Mouse (Mus musculus) neural tube, embryonic 13.5 days (tissue): ENCODE measurements around the gene Rasgef1a. TPM values are rescaled to one million over a fixed set of nuclear protein-coding genes. Genes with fewer than 3 reads are reported as not detected.

ENCODE experiments used
- ATAC-seq: fragments of 200-750 bp; cut with Nextera tagmentation; 2 replicates; pipeline ENCODE4 v1.8.0; 2017; ENCODE audit warnings: low read depth, mild to moderate bottlenecking, moderate TSS enrichment, moderate library complexity
- H3K27ac ChIP-seq: fragments of 300-500 bp; sonication (generic); replicated peaks from 2 replicates; pipeline ENCODE4 v1.5.1; 2015; ENCODE audit warnings: moderate library complexity, mild to moderate bottlenecking, inconsistent platforms
- H3K27me3 ChIP-seq: fragments of 300-500 bp; sonication (generic); 2 replicates; pipeline ENCODE4 v1.6.1; 2015; ENCODE audit warnings: mild to moderate bottlenecking, inconsistent platforms
- H3K36me3 ChIP-seq: fragments of 300-500 bp; sonication (generic); 2 replicates; pipeline ENCODE4 v1.6.1; 2015; ENCODE audit warnings: mild to moderate bottlenecking, inconsistent platforms
- H3K4me1 ChIP-seq: fragments of 300-500 bp; sonication (generic); replicated peaks from 2 replicates; pipeline ENCODE4 v1.6.1; 2015; ENCODE audit warnings: inconsistent platforms
- H3K4me2 ChIP-seq: fragments of 300-500 bp; sonication (generic); 2 replicates; pipeline ENCODE4 v1.6.1; 2015; ENCODE audit warnings: inconsistent platforms, mild to moderate bottlenecking, moderate library complexity
- H3K4me3 ChIP-seq: fragments of 300-500 bp; sonication (generic); 2 replicates; pipeline ENCODE4 v1.5.1; 2015; ENCODE audit warnings: mild to moderate bottlenecking, inconsistent platforms
- H3K9ac ChIP-seq: fragments of 300-500 bp; sonication (generic); 2 replicates; pipeline ENCODE4 v1.6.1; 2015; ENCODE audit warnings: moderate library complexity, mild to moderate bottlenecking, inconsistent platforms
- H3K9me3 ChIP-seq: fragments of 300-500 bp; sonication (generic); 2 replicates; pipeline ENCODE4 v1.6.1; 2016; ENCODE audit warnings: inconsistent platforms
- WGBS: fragments of 180-500 bp; shearing (Covaris S2); methylation state at CpG from one replicate; pipeline ENCODE4 v1.1.7; 2015; 5-methylcytosine and 5-hydroxymethylcytosine counted together
- polyA plus RNA-seq: library from polyadenylated mRNA; unstranded; fragments of >200 nt; fragmentation: Nextera tagmentation; extraction: Ambion mirVana; gene quantifications from 2 replicates; pipeline ENCODE4 v1.2.1, GENCODE M21; 2015

Gene Rasgef1a
- polyA plus RNA-seq, 1 experiment from 2014 or later: 0.88 TPM

DNA sequence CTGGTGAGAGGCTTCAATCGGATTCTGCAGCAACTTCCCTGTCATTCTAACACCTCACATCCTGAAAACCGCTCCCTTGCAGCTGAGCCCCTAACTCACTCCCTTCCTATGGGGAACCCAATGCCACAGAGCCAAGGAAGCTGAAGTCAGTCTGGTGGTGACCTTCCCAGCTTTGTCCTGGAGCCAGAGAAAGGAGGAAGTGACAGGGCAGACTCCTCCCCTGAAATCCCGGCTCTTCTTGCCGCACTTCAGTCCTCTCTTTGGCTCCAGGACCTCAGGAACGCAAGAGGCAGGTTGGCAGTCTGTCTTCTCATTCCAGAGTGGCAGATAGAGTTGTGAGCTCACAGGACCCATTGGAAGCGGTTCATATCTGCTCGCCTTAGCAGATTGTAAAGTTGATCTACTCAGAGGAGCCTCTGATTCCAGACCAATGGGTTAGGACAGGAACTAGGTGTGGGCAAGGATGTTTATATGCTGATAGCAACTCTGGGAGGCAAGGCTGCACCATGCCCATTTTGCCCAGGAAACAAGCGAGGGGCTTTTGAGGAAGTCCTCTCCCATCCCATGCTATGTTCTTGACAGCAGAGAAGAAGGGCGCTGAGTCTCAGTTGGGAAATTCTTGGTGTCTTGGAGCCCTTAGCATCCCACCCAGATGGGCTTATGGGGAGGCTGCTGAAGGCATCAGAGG is 25.0 kb downstream of the Rasgef1a start:
- Histone ChIP-seq H3K4me3 (no peak overlapping the region), H3K36me3 (no peaks in the 10 kb centered on the region), H3K4me1 (no peaks in the 10 kb centered on the region), H3K9me3 (no peaks in the 10 kb centered on the region), H3K9ac (no peak overlapping the region), H3K4me2 (no peak overlapping the region), H3K27ac (no peak overlapping the region), H3K27me3 (no peaks in the 10 kb centered on the region)
- WGBS: 84% methylated on average over 9 of the region's 9 CpGs
- no peak for ATAC-seq

DNA sequence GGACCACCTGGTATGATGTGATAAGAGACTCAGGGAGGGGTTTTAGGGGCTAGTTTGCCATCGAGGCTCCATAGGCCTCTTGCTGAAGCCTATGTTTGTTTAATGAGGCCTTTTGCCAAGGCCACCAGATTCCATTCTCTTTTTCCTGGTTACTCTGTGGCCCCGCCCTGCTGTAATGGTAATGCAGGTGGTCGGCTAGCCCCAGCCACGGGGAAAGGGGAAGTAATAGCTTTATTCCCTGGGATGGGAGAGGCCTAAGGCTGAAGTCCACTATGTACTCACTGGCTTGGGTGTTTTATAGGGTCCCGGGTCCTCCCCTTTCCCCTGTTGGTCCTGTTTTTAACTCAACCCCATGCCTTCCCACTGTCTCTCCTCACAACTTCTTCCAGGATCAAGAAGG is 25.6 kb downstream of the Rasgef1a start:
- Histone ChIP-seq H3K4me1 (no peaks in the 10 kb centered on the region), H3K9ac (no peak overlapping the region), H3K27me3 (no peaks in the 10 kb centered on the region), H3K4me2 (no peak overlapping the region), H3K9me3 (no peaks in the 10 kb centered on the region), H3K27ac (no peak overlapping the region), H3K36me3 (no peaks in the 10 kb centered on the region), H3K4me3 (no peak overlapping the region)
- no peak for ATAC-seq
- WGBS: 70% methylated on average over 5 of the region's 5 CpGs

DNA sequence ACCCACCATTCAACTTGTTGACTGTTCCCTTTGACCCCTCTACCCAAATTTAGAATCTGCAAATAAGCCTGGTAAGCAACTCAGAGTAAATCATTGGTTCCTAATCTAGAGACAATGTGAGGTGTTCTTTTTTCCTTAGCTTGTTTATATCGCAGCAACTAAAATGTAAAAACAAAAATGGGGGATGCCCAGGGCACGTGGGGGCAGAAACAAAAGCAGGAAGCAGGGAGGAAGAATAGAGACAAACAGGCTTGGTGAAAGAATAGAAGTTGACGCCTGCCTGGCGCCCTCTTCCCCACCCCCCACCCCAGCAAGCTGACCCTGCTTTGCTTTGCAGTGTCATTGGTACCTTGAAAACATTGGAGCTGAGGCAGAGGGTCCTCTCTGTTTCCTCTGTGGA is 33.9 kb downstream of the Rasgef1a start:
- H3K9ac ChIP-seq: no peak overlapping the region
- H3K4me1 ChIP-seq: no peaks in the 10 kb centered on the region
- no peaks in the 10 kb centered on the region for H3K27me3 ChIP-seq
- no peak for ATAC-seq
- H3K4me2 ChIP-seq: no peak overlapping the region
- no peaks in the 10 kb centered on the region for H3K36me3 ChIP-seq
- no peak overlapping the region for H3K27ac ChIP-seq
- 54% methylated on average over 4 of the region's 4 CpGs for WGBS
- no peaks in the 10 kb centered on the region for H3K9me3 ChIP-seq
- H3K4me3 ChIP-seq: no peak overlapping the region

DNA sequence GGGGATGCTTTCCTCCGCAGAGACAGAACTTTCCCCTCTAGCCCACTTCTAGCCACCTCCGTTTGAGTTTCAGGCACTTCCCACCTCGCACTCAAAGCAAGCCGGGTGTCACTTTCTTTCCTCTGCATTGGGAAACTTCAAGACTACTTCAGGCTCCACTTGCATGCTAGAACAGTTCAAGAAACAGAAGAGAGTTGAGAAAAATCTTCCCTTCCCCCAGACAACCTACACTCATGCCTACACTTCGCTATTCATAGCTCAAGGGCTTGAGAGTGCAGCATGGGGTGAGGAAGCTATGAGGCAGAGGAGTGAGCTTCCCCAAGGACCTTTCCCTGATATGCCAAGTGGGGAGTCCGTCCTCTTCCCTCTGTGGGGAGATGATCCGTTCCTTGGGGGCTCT is 34.7 kb downstream of the Rasgef1a start:
- no peak overlapping the region for H3K27ac ChIP-seq
- no peak overlapping the region for H3K4me2 ChIP-seq
- no peaks in the 10 kb centered on the region for H3K27me3 ChIP-seq
- no peaks in the 10 kb centered on the region for H3K4me1 ChIP-seq
- H3K9ac ChIP-seq: no peak overlapping the region
- ATAC-seq: no peak
- H3K9me3 ChIP-seq: no peaks in the 10 kb centered on the region
- H3K36me3 ChIP-seq: no peaks in the 10 kb centered on the region
- no peak overlapping the region for H3K4me3 ChIP-seq
- WGBS: 68% methylated on average over 7 of the region's 7 CpGs

DNA sequence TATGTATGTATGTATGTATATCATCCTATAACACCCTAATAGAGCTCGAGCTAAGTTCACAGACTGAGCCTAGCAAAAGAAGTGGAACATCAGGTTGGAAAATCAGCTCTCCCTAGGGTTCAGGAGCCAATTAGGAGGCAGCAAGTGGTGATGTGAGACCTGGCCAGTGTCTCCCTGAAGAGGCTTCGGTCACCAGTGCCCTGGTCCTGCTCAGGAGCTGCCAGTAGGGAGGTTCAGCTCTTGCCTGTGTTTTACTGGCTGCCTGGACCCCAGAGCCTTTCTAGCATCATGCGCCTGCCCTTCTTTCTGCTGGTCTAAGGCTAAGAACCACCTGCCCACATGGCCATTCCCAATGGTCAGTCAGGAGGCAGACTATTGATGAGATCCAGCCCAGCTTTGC is 35.3 kb downstream of the Rasgef1a start:
- Histone ChIP-seq H3K9ac (no peak overlapping the region), H3K4me3 (no peak overlapping the region)
- WGBS: 76% methylated on average over 3 of the region's 3 CpGs

DNA sequence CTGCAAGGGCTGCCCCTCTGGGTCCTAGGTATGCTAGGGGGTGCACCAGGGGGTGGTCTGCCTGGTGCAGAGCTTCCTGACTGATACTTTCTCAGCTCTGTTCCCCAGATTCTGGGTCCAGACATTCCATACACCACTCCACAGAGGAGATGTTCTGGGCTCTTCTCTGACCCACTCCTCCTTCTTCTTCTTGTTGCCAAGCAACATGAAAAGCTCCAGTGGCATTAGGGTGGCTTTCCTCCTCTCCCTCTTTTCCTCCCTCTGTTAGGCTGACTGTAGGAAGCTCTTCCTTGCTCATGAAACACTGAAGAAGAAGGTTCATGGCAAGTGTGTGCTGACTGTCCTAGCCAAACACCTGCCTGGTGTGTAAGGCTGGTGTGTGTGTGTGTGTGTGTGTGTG is 35.7 kb downstream of the Rasgef1a start:
- Histone ChIP-seq H3K36me3 (no peaks in the 10 kb centered on the region), H3K9me3 (no peaks in the 10 kb centered on the region), H3K27me3 (no peaks in the 10 kb centered on the region), H3K9ac (no peak overlapping the region), H3K27ac (no peak overlapping the region), H3K4me2 (no peak overlapping the region), H3K4me3 (no peak overlapping the region), H3K4me1 (no peaks in the 10 kb centered on the region)
- no peak for ATAC-seq

More for the DNA sequence above, 35.3 kb downstream of the Rasgef1a start:
- Histone ChIP-seq H3K27me3 (no peaks in the 10 kb centered on the region), H3K9me3 (no peaks in the 10 kb centered on the region), H3K4me1 (no peaks in the 10 kb centered on the region), H3K36me3 (no peaks in the 10 kb centered on the region), H3K4me2 (no peak overlapping the region), H3K27ac (no peak overlapping the region)
- no peak for ATAC-seq

DNA sequence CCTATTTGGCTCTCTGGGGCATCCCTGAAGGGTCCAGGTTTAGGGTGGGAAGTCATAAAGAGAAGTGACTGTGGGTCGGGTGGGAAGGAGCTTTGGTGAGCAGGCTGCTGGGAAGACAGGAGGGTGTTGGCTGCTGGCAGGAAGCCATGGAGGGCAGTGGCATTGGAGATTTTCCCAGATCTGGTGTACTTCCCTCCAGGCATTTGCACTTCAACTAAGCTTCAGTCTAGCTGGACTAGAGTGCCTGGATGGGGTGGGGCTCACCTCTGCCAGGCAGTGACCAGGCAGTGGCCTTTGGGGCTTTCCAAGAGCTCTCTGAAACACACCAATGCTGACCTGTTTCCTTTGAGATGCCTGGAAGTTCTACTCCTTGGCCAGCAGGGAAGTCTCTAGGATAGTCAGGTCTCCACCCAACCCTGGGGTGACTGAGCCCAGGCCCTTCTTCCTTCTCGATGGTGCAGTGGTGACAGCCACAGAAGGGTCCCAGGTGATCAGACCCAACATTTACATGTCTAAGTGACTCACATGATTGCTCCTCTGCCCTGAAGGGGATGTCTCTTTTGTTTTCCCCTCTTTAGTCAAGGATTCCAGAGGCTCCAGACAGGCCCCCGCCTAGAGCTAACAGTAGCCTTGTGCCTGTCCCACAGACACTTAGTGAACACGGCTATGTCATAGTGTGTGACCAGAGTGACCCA is 36.7 kb downstream of the Rasgef1a start:
- no peaks in the 10 kb centered on the region for H3K36me3 ChIP-seq
- H3K9me3 ChIP-seq: no peaks in the 10 kb centered on the region
- 78% methylated on average over 4 of the region's 4 CpGs for WGBS
- H3K4me1 ChIP-seq: no peaks in the 10 kb centered on the region
- H3K4me2 ChIP-seq: no peak overlapping the region
- no peak for ATAC-seq
- no peak overlapping the region for H3K27ac ChIP-seq
- no peak overlapping the region for H3K9ac ChIP-seq
- no peaks in the 10 kb centered on the region for H3K27me3 ChIP-seq
- no peak overlapping the region for H3K4me3 ChIP-seq

DNA sequence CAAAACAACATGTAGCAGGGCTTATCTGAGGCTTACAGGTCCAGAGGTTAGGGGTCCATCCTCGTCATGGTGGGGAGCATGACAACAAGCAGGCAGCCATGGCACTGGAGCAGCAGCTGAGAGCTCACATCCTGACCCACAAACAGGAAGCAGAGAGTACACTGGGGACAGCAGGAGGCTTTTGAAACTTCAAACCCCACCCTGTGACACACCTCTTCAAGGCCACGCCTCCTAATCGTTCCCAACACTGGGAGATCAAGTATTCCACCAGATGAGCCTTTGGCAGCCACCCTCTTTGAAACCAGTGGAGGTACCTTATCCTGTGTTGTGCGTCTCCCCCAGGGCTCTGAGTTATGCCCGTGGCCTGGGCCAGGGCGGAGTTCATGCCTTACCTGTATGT is 38.5 kb downstream of the Rasgef1a start:
- H3K9me3 ChIP-seq: no peaks in the 10 kb centered on the region
- ATAC-seq: no peak
- H3K4me1 ChIP-seq: no peaks in the 10 kb centered on the region
- WGBS: 80% methylated on average over 6 of the region's 6 CpGs
- no peaks in the 10 kb centered on the region for H3K36me3 ChIP-seq
- H3K9ac ChIP-seq: no peak overlapping the region
- H3K27me3 ChIP-seq: no peaks in the 10 kb centered on the region
- no peak overlapping the region for H3K4me2 ChIP-seq
- no peak overlapping the region for H3K4me3 ChIP-seq
- H3K27ac ChIP-seq: no peak overlapping the region

DNA sequence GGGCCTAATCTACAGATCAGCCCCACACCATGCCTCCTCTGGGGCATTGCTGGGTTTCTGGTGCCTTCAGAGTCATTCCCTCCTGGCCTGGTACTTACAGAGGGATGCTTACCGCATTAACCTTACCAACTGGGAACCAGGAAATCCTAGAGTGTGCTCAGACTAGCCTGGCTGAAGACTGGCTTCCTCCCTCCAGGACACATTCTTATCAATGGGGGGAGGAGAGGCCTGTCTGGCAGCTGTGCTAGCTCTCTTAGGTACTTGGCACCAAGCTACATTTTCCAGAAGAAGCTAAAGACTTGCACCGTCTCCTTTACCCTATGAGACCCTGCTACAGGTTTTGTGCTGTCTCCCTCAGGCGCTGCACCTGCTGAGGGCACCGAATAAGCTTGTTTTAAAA is 40.2 kb downstream of the Rasgef1a start:
- 94% methylated on average over 4 of the region's 4 CpGs for WGBS
- H3K4me2 ChIP-seq: no peak overlapping the region
- H3K27me3 ChIP-seq: no peaks in the 10 kb centered on the region
- ATAC-seq: no peak
- no peaks in the 10 kb centered on the region for H3K4me1 ChIP-seq
- H3K27ac ChIP-seq: no peak overlapping the region
- H3K9me3 ChIP-seq: no peaks in the 10 kb centered on the region
- no peak overlapping the region; the same call in 1 of the 2 replicates for H3K9ac ChIP-seq
- H3K36me3 ChIP-seq: no peaks in the 10 kb centered on the region
- no peak overlapping the region for H3K4me3 ChIP-seq

DNA sequence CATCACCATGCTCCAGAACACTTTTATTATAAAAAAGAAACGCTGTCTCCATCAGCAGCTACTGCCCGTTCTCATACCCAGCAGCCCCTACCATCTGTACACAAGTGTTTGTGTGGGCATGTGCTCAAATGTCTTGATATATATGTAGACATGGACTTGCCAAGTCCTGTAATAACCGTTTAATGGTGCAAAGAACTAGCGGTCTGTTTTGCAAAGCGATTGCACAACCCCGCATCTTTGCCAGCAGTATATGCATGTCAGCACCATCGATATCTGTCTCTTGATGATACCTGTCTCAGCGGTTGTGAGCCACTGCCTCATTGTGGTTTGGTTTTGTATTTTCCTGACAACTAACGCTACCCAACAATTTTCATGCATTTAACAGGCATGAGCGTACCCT is 44.0 kb downstream of the Rasgef1a start:
- no peaks in the 10 kb centered on the region for H3K27me3 ChIP-seq
- ATAC-seq: no peak

DNA sequence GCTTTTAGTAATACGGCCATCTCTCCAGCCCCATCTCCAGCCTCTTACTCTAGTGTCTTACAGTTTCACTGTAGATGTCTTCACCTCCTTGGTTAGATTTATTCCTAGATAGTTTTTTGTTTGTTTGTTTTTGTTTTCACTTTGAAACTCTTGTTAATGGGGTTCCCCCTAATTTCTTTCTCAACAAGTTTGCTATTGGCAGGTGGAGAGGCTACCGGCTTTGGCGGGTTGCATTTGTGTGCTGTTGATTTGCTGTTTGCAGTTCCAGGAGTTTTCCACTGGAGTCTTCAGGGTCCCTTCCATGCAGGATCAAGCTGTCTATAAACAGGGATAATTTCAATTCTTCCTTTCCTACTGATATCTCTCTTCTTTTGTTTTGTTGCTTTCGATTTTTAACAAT is 50.0 kb downstream of the Rasgef1a start:
- no peaks in the 10 kb centered on the region for H3K36me3 ChIP-seq
- H3K9ac ChIP-seq: no peak overlapping the region
- no peak overlapping the region for H3K4me2 ChIP-seq
- H3K27ac ChIP-seq: no peak overlapping the region
- no peak for ATAC-seq
- H3K9me3 ChIP-seq: no peaks in the 10 kb centered on the region
- peaks cover 13% of the 10 kb centered on the region for H3K4me1 ChIP-seq
- H3K4me3 ChIP-seq: no peak overlapping the region
- peaks cover 20% of the 10 kb centered on the region for H3K27me3 ChIP-seq
- WGBS: 89% methylated on average over 4 of the region's 4 CpGs

More for the DNA sequence above, 44.0 kb downstream of the Rasgef1a start:
- no peak overlapping the region for H3K4me2 ChIP-seq
- no peak overlapping the region for H3K27ac ChIP-seq
- 84% methylated on average over 10 of the region's 10 CpGs for WGBS
- H3K9ac ChIP-seq: no peak overlapping the region
- no peak overlapping the region for H3K4me3 ChIP-seq
- no peaks in the 10 kb centered on the region for H3K4me1 ChIP-seq
- no peaks in the 10 kb centered on the region for H3K9me3 ChIP-seq
- no peaks in the 10 kb centered on the region for H3K36me3 ChIP-seq

DNA sequence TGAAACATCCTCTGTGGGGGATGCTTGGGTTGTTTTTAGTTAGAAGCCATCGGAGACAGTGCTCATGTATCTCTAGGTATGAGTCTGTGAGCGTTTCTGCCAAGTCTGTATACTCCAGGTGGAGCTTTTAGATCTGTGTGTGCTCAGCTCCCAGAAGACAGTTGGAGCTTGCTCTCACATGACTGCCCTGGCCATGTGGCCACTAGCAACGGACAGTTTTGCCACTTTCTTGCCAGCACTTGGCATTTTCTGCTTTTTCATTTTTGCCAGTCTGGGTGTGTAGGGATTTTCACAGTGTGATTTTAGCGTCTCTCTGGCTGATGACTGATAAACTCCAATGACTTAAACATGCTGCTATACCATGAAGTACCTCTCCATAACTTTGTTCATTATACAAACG is 52.0 kb downstream of the Rasgef1a start:
- 72% methylated on average over 5 of the region's 5 CpGs for WGBS
- H3K4me1 ChIP-seq: peaks cover 23% of the 10 kb centered on the region
- H3K36me3 ChIP-seq: no peaks in the 10 kb centered on the region
- H3K27ac ChIP-seq: no peak overlapping the region
- no peak overlapping the region for H3K4me3 ChIP-seq
- no peaks in the 10 kb centered on the region for H3K9me3 ChIP-seq
- no peak overlapping the region for H3K4me2 ChIP-seq
- peaks cover 38% of the 10 kb centered on the region for H3K27me3 ChIP-seq
- no peak overlapping the region for H3K9ac ChIP-seq
- no peak for ATAC-seq
